Mouse (Mus musculus) liver, embryonic 13.5 days (tissue): ENCODE data around the gene Stkld1. TPM values are rescaled to one million over a fixed set of nuclear protein-coding genes. Genes with fewer than 3 reads are reported as not detected.

ENCODE experiments used
- ATAC-seq: fragments of 200-750 bp; cut with Nextera tagmentation; 2 replicates; pipeline ENCODE4 v1.8.0; 2017; ENCODE audit warnings: low read depth, mild to moderate bottlenecking, moderate number of reproducible peaks, moderate library complexity
- DNase-seq: peaks from one replicate; pipeline ENCODE4 v3.0.0; 2022
- H3K27ac ChIP-seq: fragments of 300-500 bp; sonication (generic); 2 replicates; pipeline ENCODE4 v1.5.1; 2015; ENCODE audit warnings: moderate library complexity, mild to moderate bottlenecking, inconsistent platforms
- H3K27me3 ChIP-seq: fragments of 300-500 bp; sonication (generic); 2 replicates; pipeline ENCODE4 v1.6.1; 2015; ENCODE audit warnings: mild to moderate bottlenecking, inconsistent platforms
- H3K36me3 ChIP-seq: fragments of 300-500 bp; sonication (generic); 2 replicates; pipeline ENCODE4 v1.6.1; 2015; ENCODE audit warnings: mild to moderate bottlenecking, inconsistent platforms
- H3K4me1 ChIP-seq: fragments of 300-500 bp; sonication (generic); replicated peaks from 2 replicates; pipeline ENCODE4 v1.6.1; 2015; ENCODE audit warnings: inconsistent platforms
- H3K4me2 ChIP-seq: fragments of 300-500 bp; sonication (generic); 2 replicates; pipeline ENCODE4 v1.6.1; 2015; ENCODE audit warnings: inconsistent platforms, mild to moderate bottlenecking, moderate library complexity
- H3K4me3 ChIP-seq: fragments of 300-500 bp; sonication (generic); replicated peaks from 2 replicates; pipeline ENCODE4 v1.5.1; 2015; ENCODE audit warnings: mild to moderate bottlenecking, inconsistent platforms
- H3K9ac ChIP-seq: fragments of 300-500 bp; sonication (generic); 2 replicates; pipeline ENCODE4 v1.6.1; 2015; ENCODE audit warnings: mild to moderate bottlenecking, inconsistent platforms
- H3K9me3 ChIP-seq: fragments of 300-500 bp; sonication (generic); replicated peaks from 2 replicates; pipeline ENCODE4 v1.6.1; 2016; ENCODE audit warnings: inconsistent platforms
- WGBS: fragments of 180-500 bp; shearing (Covaris S2); methylation state at CpG from one replicate; pipeline ENCODE4 v1.1.7; 2015; ENCODE audit not compliant: insufficient replicate concordance; 5-methylcytosine and 5-hydroxymethylcytosine counted together
- polyA plus RNA-seq: library from polyadenylated mRNA; unstranded; fragments of >200 nt; fragmentation: Nextera tagmentation; extraction: Ambion mirVana; gene quantifications from 2 replicates; pipeline ENCODE4 v1.2.1, GENCODE M21; 2015

Gene Stkld1
- polyA plus RNA-seq, 1 experiment from 2014 or later: 0.08 TPM

DNA sequence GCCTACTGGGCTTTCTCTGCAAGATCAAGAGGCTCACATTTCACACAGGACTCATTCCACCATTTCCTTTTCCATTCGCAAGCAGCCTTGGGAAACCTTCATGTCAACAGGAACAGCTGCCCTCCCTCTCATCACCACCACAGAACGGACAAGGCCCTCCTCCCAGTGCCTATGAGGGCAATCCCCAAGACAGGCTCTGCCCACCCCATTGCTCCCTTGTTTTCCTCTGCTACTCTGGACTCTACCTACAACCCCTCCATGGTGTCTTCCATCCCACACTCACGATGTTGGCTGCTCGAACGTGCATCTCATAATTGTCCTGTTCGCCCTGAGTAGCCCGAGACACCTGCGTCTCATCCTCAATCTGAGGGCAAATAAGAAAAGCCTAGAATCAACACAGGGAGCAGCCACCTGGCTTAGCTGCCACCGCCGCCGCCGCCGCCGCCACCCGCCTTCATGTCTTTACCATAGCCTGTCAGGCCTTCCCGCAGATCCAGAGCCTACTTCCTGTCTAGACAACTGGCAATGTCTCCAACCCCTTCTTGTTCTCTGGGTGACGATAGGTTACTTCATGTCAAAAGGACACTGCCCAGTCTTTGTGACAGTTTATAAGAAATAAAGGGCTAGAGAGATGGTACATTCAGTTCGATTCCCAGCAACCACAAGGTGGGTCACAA lies 25.0 kb upstream of the Stkld1 start:
- 56% methylated on average over 18 of the region's 18 CpGs for WGBS
- no peak for DNase-seq
- Histone ChIP-seq H3K4me2 (peak overlapping the region; percentile 97), H3K27me3 (no peaks in the 10 kb centered on the region), H3K27ac (peak overlapping the region; percentile 16; the same call in 1 of the 2 replicates), H3K4me1 (peaks cover 61% of the 10 kb centered on the region), H3K9ac (peak overlapping the region; percentile 90), H3K9me3 (no peaks in the 10 kb centered on the region), H3K4me3 (peak overlapping the region; percentile 77), H3K36me3 (peaks cover 76% of the 10 kb centered on the region)
- ATAC-seq: no peak

DNA sequence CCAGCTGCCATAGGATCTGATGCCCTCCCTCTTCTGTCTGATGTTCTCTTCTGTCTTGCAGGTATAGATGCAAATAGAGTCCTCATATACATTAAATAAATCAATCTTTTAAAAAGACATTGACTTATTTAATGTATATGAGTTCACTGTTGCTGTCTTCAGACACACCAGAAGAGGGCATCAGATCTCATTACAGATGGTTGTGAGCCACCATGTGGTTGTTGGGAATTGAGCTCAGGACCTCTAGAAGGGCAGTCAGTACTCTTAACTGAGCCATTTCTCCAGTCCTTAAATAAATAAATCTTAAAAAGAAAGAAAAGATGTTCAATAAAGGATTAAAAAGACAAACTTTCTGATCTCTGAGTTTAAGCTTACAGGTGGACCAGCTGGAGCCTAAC lies 24.5 kb upstream of the Stkld1 start:
- Histone ChIP-seq H3K27me3 (no peaks in the 10 kb centered on the region), H3K4me2 (peak overlapping the region; percentile 97), H3K4me1 (peaks cover 61% of the 10 kb centered on the region), H3K9me3 (no peaks in the 10 kb centered on the region), H3K4me3 (peak overlapping the region; percentile 77), H3K9ac (peak overlapping the region; percentile 90), H3K36me3 (peaks cover 76% of the 10 kb centered on the region), H3K27ac (peak overlapping the region; percentile 94)
- no peak for DNase-seq
- ATAC-seq: no peak

DNA sequence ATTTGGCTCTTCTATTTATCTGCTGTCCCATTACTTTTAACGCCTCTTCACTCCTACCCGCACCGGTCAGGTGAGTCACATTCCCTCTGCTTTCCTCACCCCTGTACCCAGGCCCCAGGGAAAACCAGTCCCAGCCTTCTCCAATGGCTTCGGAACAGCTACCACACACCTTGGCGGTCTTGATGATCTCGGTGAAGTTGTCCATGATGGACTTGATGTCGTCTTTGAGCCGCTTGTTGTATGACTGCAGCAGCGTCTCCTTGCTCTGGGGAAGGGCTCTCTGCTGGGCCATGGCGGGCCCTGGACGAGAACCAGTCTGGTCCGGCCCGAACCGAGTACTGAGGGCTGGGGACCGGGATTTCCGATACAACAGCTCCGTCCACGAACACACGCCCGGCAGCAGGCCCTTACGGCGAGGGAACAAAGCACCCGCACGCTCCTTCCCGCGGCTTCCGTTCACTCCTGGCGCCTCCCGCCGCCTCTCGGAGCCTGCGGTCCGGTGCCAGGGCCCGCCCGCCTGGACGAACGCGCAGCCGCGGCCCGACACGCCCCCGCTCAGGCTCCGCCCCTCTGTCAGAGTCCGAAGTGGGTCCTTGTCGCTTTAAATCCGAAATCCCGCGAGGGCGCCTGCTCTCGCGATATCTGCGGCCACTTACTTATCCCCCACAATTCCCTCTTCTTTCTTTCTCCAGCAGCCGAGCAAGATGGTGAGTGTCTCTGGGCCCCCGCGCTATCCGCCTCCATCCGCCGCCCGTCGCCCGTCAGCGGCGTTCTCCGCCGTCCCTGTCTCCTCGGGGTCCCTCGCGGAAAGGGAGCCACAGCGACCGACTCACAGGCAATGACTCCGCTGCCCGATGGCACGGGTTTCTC lies 23.5 kb upstream of the Stkld1 start, which contains the start of the genes Med22 and Rpl7a:
Gene Med22, minus strand, starts transcription at position 554 of the 870 bp plus-strand sequence.
Gene Rpl7a, plus strand, starts transcription at position 641 of the 870 bp plus-strand sequence.
- Histone ChIP-seq H3K9ac (peak within 1 kb of the TSS; percentile 98), H3K4me1 (peaks cover 69% of the 10 kb centered on the region), H3K36me3 (peaks cover 72% of the 10 kb centered on the region), H3K4me3 (peak within 1 kb of the TSS; percentile 77), H3K27me3 (no peaks in the 10 kb centered on the region), H3K4me2 (peak within 1 kb of the TSS; percentile 97), H3K9me3 (no peaks in the 10 kb centered on the region), H3K27ac (peak within 1 kb of the TSS; percentile 94)
- under 1% methylated on average over 74 of the region's 74 CpGs for WGBS
- DNase-seq (peak; percentile 99), ATAC-seq (peak; percentile 89)

DNA sequence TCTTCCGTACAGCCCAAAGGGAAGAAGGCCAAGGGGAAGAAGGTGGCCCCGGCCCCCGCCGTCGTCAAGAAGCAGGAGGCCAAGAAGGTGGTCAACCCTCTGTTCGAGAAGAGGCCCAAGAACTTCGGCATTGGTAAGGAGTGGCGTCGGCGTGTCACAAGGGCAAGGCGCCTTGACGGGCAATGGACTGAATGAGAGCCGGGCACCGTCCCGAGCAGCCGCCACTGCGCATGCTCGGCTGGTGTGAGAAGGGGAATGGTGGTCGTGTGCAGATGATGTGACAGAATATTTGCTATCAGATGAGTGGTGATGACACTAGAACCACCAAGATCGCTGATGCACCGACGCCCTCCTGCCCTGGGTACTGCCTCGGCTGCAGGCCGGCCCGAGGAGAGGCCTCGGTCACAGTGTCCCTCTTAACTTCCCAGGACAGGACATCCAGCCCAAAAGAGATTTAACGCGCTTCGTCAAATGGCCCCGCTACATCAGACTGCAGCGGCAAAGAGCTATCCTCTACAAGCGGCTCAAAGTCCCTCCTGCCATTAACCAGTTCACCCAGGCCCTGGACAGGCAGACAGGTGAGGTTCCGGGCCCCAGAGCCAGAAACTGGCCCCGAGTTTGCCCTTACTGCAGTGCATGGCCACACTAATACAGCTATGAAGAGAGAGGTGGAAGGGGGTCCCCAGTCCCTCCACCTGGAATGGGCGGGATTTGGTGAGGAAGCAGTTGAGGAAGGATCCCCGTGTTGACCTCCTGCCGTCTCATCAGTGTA lies 22.7 kb upstream of the Stkld1 start:
- peak overlapping the region; percentile 97 for H3K4me2 ChIP-seq
- peaks cover 64% of the 10 kb centered on the region for H3K36me3 ChIP-seq
- peak overlapping the region; percentile 90 for H3K27ac ChIP-seq
- peak; percentile 54 for DNase-seq
- peak; percentile 19 for ATAC-seq
- under 1% methylated on average over 37 of the region's 37 CpGs for WGBS
- H3K4me1 ChIP-seq: peaks cover 75% of the 10 kb centered on the region
- H3K27me3 ChIP-seq: no peaks in the 10 kb centered on the region
- peak overlapping the region; percentile 98 for H3K9ac ChIP-seq
- peak overlapping the region; percentile 77 for H3K4me3 ChIP-seq
- no peaks in the 10 kb centered on the region for H3K9me3 ChIP-seq

DNA sequence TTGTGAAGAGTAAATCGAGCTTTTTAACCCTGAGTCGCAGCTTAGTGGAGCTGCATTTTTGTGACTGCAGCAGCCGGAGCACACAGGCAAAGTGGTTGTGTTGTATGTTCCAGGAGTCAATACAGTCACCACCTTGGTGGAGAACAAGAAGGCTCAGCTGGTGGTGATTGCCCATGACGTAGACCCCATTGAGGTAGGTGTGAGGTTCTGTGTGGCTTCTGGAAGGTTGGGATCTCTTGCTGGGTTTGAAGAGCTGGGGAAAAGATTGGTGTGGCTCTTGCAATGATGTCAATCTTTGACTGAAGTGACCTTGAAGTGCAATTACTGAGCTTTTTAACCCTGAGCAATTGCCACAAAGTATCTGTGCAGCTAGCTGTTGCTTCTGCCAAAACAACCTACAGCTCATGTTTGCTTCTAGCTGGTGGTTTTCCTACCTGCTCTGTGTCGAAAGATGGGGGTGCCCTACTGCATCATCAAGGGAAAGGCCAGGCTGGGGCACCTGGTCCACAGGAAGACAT lies 21.5 kb upstream of the Stkld1 start:
- H3K9me3 ChIP-seq: no peaks in the 10 kb centered on the region
- ATAC-seq (no peak), DNase-seq (no peak)
- H3K4me3 ChIP-seq: peak overlapping the region; percentile 77
- peak overlapping the region; percentile 98 for H3K9ac ChIP-seq
- 43% methylated on average over 5 of the region's 5 CpGs for WGBS
- peaks cover 82% of the 10 kb centered on the region for H3K4me1 ChIP-seq
- H3K27ac ChIP-seq: peak overlapping the region; percentile 90
- H3K27me3 ChIP-seq: no peaks in the 10 kb centered on the region
- peak overlapping the region; percentile 97 for H3K4me2 ChIP-seq
- peaks cover 54% of the 10 kb centered on the region for H3K36me3 ChIP-seq

DNA sequence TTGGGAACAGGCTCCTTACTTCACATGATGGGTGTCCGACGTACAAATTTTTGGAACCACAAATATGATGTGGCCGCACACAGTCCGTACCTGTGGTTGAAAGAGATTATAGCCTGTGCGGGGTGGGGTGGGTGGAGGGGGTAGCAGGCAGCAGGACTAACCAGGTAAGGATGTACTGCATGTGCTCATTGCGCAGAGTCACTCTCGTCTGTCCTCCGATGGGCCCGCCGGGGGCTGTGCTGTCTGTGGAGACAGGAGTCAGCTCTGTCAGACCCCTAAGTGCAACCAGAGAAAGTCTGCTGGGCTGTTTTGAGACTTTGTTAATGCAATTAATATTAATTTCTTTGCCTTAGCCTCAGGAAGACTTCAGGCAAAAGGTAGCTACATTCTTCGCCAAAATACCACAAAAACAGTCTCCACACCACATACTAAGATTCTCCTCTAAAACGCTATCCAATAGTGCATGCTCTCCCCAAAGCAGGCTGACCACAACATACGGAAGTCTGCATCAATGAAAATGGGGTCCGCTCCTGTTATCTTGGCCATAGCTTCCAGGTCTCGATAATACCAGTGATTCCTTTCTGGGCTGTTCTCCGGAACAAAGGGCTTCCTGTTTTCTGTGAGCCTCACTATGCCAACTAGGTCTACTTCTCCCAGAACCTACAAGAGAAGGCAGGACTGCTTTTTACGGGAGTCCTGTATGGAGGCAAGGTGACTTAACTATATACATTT lies 20.3 kb upstream of the Stkld1 start:
- H3K4me1 ChIP-seq: peaks cover 82% of the 10 kb centered on the region
- no peaks in the 10 kb centered on the region for H3K27me3 ChIP-seq
- no peak for DNase-seq
- H3K9me3 ChIP-seq: no peaks in the 10 kb centered on the region
- ATAC-seq: no peak
- H3K4me2 ChIP-seq: peak overlapping the region; percentile 97
- peak overlapping the region; percentile 77 for H3K4me3 ChIP-seq
- peaks cover 54% of the 10 kb centered on the region for H3K36me3 ChIP-seq
- H3K9ac ChIP-seq: peak overlapping the region; percentile 98
- 37% methylated on average over 17 of the region's 17 CpGs for WGBS
- H3K27ac ChIP-seq: peak overlapping the region; percentile 90

DNA sequence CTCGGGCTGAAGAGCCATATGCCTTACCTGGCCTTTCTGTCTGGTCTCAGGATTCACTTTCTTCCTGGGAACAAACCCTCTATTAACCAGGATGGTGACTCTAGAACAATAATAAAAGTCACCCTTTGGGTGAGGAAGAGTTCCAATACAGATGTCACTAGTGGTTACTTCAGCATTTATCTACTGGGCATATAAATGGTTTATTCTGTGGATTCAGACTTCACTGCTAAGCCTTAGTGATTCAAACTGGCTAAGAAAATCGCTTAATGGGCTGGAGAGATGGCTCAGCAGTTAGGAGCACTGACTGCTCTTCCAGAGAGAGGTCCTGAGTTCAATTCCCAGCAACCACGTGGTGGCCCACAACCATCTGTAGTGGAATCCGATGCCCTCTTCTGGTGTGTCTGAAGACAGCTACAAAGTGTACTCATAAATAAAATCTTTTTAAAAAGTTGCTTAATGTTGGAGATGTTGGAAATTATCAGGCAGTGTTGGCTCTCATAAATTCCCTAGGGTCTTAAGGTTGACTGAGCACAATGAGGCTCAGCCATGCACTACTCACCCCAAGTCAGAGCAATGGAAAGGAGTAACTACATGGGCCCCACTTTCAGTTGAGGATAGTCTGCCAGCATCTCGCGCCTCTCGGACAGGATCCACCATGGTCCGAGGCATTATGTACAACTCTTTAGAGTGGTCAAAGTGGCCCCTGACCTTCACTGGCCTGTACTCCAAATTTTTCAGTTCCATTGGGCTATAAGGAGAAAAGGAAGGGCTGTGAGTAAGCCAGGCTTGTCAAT lies 19.5 kb upstream of the Stkld1 start:
- Histone ChIP-seq H3K9ac (peak overlapping the region; percentile 89), H3K4me1 (peaks cover 79% of the 10 kb centered on the region), H3K4me3 (peak overlapping the region; percentile 84), H3K27me3 (no peaks in the 10 kb centered on the region), H3K4me2 (peak overlapping the region; percentile 97), H3K36me3 (peaks cover 59% of the 10 kb centered on the region), H3K9me3 (no peaks in the 10 kb centered on the region), H3K27ac (peak overlapping the region; percentile 90)
- no peak for DNase-seq
- 54% methylated on average over 8 of the region's 8 CpGs for WGBS
- no peak for ATAC-seq

DNA sequence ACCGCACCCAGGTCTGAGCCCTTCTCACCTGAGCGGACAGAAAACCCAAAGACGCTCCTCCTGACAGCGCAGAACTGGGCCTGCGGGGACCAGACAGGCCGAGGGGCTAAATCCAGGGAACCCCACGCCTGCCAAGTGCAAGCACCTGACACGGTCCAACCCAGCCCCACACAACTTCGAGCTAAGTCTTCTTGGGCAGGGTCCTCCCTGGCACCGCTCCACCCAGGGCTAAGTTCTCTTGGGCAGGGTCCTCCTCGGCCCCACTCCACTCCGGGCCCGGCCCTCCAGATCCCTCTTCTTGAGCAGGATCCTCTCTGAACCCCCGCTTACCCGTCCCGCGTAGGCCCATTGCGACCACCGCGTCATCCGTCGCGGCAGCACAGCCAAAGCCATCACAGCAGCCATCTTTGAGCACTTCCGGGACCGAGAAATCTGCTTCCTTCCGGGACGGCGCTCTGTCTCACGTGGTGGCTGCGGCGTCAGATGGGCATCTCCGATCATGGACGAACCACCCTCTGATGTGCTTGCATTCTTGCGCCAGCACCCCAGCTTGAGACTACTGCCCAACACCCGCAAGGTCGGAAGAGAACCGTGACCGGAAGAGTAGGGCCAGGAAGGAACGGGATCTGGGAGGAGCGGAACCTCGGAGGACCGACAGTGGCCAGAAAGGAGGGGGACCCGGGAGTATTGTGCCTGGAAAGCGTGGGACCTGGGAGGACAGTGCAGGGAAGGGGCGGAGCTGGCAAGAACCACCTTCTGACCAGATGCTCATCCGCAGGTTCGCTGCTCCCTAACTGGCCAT lies 17.7 kb upstream of the Stkld1 start, which contains the start of the genes Surf2 and Surf1:
Gene Surf2, plus strand, starts transcription at position 441 of the 802 bp plus-strand sequence.
Gene Surf1, minus strand, starts transcription at position 604 of the 802 bp plus-strand sequence.
- no peaks in the 10 kb centered on the region for H3K27me3 ChIP-seq
- peaks cover 74% of the 10 kb centered on the region for H3K4me1 ChIP-seq
- 1% methylated on average over 47 of the region's 47 CpGs for WGBS
- ATAC-seq (peak; percentile 71), DNase-seq (peak; percentile 72)
- peak within 1 kb of the TSS; percentile 84 for H3K4me3 ChIP-seq
- peak within 1 kb of the TSS; percentile 90 for H3K27ac ChIP-seq
- peak within 1 kb of the TSS; percentile 89 for H3K9ac ChIP-seq
- peaks cover 77% of the 10 kb centered on the region for H3K36me3 ChIP-seq
- H3K9me3 ChIP-seq: no peaks in the 10 kb centered on the region
- H3K4me2 ChIP-seq: peak within 1 kb of the TSS; percentile 97

DNA sequence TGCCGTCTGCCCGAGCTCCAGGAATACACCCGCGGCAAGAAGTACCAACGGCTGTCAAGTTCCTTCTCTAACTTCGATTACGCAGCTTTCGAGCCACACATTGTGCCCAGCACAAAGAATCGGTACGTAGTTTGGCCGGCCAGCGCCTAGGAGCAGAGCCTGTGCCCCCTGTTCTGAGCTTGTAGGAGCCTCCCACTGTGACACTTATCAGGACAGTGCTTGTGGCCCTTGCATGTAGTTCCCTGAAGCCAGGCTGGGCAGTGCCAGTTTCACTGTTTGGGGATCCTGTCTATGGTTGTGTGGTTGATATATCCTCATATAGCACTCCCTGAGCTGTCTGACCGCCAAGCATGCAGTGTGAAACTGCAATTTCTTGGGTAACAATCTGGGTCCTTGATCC lies 17.1 kb upstream of the Stkld1 start:
- Histone ChIP-seq H3K4me1 (peaks cover 70% of the 10 kb centered on the region), H3K36me3 (peaks cover 77% of the 10 kb centered on the region), H3K4me3 (peak overlapping the region; percentile 84), H3K27ac (peak overlapping the region; percentile 90), H3K27me3 (no peaks in the 10 kb centered on the region), H3K9ac (peak overlapping the region; percentile 89), H3K9me3 (no peaks in the 10 kb centered on the region), H3K4me2 (peak overlapping the region; percentile 97)
- ATAC-seq (peak; percentile 42; the same call in 1 of the 2 replicates), DNase-seq (no peak)
- 2% methylated on average over 13 of the region's 13 CpGs for WGBS
